Mouse (Mus musculus) cortical plate, adult 2 months (tissue): ENCODE measurements around the gene Hist1h4a.

Experiments
- CTCF ChIP-seq: fragments of 200-500 bp; IDR thresholded peaks from 2 replicates; pipeline ENCODE4 v1.5.1; 2011; ENCODE audit warnings: mild to moderate bottlenecking, control low read depth, low read length; ENCODE audit not compliant: insufficient read depth; ENCODE audit errors: extremely low read depth
- POLR2A ChIP-seq: fragments of 200-500 bp; IDR thresholded peaks from 2 replicates; pipeline ENCODE4 v1.6.1; 2011; ENCODE audit warnings: mild to moderate bottlenecking, low read length, control low read depth; ENCODE audit not compliant: insufficient read depth; ENCODE audit errors: extremely low read depth

- TF ChIP-seq CTCF (no peak), POLR2A (peak; percentile 94)
These were observed at the start of gene Hist1h4a for GRCm38 (mm10) chr13:23760972-23761864.
